Mouse (Mus musculus): ENCODE measurements around the gene Ulk4.

The Ulk4 gene

DNA sequence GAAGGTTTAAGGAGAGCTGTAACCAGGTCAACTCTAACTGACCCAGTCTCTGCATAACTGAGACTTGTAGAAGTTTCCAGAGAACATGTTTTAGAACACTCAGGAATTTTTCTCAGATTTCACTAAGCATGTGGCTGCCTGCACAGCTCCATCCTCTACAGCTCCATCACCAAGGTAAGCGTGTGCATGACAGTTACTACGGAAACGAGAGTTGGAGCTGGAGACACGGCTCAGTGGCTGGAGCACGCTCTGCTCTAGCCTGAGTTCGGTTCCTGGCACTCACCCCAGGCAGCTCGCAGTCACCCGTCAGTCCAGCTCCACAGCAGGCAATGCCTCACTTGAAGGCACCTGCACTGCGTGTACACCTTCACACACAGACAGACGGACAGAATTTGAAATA lies 175.5 kb downstream of the Ulk4 start:
- DNase-seq (ENCODE audit: low read depth), result no peak

DNA sequence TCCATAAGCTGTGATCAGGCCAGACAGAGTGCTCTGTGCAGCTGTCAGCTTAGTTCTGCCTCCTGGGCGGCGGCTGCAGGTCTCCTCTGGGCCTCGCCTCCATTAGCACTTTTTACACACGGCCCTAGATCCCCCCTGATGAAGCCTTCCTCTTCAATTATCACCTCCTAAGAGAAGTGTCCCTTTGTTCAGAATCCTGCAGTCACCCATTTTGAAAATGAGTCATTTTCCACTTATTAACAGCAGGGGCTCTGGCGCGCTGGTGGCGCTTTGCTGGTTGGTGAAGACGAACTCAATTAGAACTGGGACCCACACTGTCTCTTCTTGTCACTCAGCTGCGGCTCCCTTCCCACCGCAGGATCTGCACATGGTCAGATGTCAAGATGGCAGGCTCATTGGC lies 177.5 kb downstream of the Ulk4 start:
- DNase-seq (ENCODE audit: low read depth), result no peak

DNA sequence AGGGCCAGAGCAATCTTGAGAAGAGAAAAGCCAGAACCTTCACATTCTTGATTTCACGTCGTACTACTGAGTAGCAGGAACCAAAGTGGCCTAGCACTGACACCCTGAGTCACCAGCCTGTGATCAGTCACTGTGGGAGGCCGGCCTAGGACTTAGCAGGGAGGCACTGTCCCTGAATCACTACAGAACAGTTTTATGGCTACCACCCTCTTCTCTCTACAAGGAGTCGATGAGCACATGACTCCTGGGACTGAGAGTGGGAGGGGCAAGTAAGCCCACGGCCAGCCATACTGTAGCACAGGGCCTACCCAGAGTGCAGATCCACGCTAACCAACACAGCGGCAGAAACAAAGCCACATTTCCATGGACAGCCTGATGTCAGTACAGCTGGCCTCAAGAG lies 183.2 kb downstream of the Ulk4 start:
- DNase-seq (ENCODE audit: low read depth), result no peak

DNA sequence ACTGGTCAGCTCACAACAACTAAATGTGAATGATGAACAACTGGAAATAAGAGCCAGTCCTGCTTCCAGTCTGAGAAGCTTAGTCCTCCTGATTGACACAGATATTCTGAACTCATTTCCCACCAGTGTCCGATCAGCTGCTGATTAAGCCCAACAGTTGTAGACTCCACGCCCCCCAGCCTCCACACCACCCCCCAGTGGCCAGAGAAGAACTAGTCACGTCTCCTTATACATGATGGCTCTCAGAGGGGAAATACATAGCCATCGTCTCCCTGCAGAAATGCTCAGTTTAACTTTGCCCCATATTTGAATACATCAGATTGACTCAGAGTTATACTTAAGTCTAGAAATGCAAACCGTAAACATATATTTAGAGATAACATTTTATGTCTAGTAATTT lies 184.4 kb downstream of the Ulk4 start:
- DNase-seq (ENCODE audit: low read depth), result peak; percentile 15

DNA sequence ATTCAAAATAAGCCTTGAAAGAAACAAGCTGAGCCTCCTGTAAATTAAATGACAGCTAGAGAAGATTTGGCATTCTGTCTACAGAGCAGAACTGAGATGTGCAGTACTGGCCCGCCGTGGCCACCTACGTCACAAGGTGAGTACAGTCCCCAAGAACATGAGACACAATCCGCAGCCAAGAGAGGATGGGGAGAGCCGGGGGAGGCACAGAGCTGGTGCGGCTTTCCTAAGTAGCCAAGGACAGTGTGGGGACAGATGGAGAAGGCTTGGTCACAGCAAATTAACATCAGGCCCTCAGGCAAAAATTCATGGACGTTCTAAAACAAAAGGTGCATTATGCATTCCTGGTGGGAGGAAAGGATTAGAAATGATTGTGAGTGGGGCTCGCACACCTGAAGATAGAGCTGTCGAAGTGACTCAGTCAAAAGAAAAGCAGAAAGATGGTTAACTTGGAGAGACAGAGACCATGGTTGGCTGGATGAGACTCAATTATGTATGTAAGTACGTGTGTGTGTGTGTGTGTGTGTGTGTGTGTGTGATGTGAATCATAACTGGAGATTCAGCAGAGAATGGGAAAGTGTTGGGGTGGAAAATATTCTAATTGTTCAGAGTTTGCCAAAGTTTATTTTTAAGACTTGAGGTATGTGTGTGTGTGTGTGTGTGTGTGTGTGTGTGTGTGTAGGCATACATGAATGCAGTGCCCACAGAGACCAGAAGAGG lies 185.8 kb downstream of the Ulk4 start:
- no peak for DNase-seq (ENCODE audit: low read depth)

DNA sequence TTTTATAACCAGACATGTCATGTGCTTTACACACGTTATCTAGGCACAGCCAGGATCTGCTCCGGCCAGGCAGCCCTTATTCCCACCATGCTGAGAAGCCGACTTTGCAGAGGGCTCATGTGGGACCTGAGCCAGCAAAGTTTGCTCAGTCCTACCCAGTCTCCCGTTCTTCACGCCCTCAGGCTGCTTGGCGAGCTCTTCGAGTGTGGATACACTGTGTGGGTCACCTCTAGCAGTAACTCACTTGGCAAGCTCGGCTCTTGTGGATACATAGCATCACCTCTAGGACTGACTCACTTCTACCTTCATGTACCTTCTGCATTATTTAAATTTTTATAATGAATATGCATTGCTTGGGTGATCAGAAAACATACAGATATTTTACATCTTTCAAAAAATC lies 189.3 kb downstream of the Ulk4 start:
- DNase-seq (ENCODE audit: low read depth), result no peak

DNA sequence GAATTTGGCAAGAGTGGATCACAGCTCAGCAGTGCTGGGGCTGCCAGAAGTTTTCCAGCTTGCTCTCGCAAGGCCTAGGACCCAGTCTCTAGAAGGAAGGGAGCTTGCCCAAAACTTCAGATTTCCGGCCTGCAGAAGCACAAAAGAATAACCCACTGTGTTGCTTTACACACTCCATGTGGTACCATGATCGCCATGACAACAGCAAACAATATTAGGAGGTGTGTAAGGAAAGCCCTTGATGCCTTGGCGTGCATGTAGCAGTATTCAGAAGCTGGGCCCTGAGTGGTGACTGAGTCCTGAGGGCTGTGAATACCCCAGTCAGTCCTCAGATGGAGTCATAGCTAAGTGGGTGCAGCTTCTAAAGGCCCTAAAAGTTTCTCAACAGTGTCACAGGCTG lies 192.8 kb downstream of the Ulk4 start:
- DNase-seq (ENCODE audit: low read depth), result no peak

DNA sequence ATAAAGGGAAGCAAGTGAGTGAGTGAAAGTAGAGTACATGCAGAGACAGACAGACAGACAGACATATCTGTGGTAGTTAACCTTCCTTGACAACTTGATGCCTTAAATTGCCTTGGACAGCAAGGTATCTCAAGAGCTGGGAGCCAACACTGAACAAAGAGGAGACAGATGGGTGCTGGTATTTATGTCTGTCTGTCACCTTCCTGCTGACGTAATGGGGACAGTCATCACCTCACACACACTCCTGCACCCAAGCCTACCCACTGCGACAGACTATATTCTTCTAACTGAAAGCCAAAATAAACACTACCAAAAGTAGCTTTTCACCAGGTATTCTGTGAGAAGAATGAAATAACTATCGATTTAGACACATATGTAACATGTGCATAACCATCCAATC lies 196.2 kb downstream of the Ulk4 start:
- no peak for DNase-seq (ENCODE audit: low read depth)

DNA sequence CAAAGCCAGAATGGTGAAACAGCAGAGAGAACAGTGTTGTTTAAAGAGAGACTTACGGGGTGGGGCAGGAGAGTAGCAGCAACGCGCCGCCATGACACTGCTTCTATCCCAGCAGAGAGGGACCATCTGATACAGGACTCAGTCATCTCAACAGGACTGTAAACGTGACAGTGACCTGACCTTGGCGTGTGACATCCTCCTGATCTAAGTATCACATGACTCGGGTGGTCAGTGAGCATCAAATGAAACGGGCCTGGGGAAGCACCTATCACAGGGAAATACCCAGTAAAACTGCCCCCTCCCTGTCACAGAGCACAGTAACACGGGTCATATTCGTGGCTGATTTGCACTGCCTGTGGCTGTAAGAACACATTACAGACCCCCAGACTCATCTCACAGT lies 196.6 kb downstream of the Ulk4 start:
- DNase-seq (ENCODE audit: low read depth), result no peak

DNA sequence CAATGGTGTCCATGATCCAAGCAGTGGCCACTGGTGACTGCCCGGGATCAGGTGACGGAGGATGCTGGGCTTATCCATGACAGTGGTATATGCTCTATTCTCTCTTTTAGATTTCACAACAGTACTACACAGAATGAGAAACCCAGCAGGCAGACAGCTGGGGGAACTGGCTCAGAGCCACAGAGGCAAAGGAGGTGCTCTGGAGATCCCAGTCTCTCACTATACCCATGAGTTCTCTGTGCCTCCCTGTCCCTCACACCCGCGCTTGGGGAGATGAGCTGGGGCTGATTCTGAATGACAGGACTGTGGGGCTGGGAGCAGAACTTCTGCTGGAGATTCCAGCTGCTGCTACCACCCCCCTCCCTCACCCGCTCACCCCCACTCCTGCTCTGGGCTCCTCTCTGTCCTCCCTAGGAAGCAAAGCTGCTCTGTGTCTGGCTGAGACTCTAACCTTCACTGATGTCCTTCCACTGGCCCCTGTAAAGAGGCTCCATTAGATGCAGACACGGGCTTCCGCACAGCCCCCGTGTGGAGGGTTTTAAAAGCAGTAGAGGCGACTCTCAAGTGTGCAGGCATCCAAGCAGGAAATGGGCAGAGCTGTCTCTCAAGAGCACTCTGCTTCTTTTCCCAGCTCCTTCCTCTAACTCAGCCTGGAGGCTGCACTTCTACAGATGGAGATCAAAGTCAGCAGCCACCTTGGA lies 197.5 kb downstream of the Ulk4 start:
- no peak for DNase-seq (ENCODE audit: low read depth)

DNA sequence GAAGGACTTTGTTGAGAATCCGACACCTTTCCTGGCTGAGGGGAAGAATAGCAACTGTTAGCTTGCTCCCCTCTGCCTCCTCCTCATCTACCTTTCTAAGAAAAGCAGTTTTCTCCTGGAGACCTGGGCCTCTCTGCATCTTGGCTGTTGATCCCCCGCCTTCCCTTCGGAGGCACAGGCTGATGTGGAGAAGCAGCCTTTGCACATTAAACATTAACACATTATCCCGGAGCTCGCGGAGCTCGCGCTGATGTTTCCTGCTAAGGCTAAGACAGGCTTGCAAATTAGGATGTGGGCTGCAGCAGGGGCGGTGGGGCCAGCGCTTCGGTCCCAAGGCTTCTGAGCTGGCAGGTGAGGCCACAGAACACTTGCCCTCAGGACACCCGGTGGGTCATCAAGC lies 200.7 kb downstream of the Ulk4 start:
- no peak for DNase-seq (ENCODE audit: low read depth)

DNA sequence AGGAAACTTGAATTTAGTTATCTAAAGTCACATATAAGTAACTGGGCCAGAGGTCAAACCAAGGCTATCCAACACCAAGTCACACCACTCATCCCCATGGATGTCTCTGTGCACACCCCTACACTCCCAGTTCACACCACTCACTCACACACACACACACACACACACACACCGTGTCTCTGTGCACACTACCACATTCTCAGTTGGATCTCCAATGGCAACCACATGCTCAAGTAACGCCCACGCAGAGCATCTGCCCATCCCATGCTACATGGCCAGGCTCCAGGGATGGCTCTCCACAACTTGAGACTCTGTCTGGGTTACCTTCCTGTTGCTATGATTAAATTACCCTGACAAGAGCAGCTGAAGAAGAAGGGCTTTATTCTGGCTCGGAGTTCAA lies 201.8 kb downstream of the Ulk4 start:
- DNase-seq (ENCODE audit: low read depth), result no peak

DNA sequence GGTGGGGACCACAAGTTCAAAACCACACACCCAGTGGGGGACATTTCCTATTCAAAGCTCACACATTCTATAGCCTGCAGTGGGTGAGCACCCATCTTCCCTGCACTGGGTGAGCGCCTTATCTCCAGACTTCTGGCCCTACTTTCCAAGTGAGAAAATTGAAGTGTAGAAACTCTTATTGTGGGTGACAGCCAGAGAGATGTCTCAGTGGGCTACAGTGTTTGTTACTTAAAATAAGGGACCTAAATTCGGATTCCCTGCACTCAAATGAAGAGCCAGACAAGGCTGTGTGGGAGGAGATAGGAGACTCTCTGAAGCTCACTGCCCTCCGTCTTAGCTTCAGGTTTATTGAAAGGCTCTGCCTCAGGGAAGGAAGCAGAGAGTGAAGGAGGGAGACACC lies 202.3 kb downstream of the Ulk4 start:
- DNase-seq (ENCODE audit: low read depth), result no peak

DNA sequence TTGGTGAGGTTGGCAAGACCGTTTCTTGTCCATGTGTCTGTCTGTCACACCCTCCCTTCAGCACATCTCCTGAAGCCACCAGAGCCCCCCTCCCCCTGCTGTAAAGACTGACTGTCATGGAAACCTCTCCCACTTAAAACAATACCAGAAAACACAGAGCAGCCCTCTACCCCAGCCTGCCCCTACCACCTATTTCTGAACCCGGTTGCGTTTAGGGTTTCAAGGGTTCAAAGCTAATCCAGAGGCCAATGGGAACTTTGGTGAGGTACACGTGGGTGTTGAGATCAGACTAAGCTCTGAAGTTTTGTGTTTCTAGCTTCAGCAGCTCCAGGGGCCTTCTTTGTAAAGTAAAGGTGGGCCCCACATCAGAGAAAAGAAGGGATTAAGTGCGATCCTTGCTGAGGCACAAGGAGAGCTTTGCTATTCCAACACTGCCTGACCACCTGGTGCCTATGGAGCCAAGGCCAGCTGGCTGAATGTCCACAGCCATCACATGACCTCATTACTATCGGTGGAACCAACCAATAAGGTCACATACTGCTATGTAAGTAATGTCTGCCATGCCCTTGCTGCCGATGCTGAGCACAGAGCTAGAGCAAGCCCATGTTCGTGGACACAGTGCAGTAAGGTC lies 204.8 kb downstream of the Ulk4 start:
- DNase-seq (ENCODE audit: low read depth), result no peak

DNA sequence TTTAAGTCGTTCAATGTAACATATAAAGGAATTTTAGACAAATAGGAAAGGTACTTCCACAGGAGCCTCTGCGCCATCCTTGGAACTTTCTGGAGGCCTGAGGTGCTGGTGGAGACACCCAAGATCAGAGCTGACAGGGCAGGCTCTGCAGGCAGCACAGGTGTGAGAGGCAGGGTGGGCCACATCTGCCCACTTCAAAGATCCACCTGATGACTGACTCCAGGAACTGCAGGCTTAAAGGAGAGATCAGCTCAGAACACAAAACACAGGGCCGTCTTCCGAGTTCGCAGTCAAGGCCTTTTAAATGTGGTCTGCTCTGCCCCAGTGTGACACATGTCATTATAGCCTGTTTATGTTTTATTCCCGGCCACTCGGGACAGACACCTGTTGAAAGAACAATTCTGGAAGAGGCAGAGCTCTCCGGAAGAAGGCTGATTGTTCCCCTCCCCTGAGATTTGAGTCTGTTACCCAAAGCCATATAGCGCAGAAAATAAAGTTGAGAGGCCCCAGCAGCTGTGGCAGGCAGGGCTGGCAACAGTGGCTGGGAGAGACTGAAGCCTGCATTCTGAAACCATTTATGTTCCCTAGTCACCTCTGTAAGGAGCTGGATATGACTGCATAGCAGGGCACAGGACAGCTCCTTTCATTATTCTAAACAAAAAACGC lies 205.4 kb downstream of the Ulk4 start:
- DNase-seq (ENCODE audit: low read depth), result no peak

DNA sequence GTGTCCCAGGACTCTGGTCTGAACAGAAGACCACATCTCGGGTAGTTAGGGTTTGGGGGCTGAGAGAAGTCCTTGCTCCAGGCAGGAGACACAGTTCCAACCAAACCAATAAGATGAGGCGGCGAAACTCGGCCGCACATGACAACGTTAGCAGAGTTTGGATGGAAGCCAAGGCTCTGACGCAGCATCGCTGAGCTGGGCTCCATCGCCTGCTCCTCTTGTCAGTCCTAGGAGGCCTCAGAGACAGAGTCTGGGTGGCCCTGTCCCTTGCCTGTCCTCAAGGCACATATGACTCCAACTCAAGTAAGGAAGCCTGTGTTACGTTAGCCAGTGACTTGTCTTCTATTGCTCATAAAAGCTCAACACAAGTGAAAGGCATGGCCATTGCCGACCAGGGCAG lies 205.9 kb downstream of the Ulk4 start:
- DNase-seq (ENCODE audit: low read depth), result no peak

DNA sequence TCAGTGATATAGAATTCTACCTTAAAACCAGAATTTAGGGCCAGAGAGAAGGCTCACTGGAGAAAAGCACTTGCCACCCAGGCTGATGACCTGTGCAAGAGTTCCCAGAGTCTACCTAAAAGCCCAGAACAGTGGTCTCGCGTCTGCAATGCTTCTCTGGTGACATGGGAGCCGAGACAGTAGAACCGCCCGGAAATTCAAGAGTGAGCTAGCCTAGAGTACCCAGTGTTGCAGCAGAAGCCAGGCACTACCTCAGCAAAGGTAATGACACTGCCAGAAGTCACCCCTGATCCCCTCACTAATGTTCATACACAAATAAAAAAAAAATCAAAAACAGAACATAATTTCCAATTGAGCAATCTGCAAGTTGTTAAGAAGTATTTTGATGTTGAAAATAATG lies 208.9 kb downstream of the Ulk4 start:
- DNase-seq (ENCODE audit: low read depth), result no peak

DNA sequence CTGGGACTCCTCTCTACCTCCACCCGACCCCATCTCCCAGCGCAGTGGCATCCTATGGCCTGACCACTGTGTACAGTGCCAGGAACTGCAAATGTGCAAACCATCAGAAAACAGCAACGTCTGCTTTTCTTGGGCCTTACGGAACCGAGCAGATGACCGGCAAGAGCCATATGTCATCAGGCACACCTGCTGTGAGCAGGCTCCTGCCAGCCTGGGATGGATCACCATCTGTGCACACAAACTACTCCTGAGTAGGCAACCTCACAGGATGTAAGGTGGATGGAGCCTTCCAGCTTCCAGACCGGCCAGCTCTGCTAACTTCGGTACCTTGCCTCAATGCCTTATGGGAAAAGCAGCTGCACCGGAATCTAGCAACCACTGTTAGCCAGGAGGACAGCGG lies 210.0 kb downstream of the Ulk4 start:
- no peak for DNase-seq (ENCODE audit: low read depth)

DNA sequence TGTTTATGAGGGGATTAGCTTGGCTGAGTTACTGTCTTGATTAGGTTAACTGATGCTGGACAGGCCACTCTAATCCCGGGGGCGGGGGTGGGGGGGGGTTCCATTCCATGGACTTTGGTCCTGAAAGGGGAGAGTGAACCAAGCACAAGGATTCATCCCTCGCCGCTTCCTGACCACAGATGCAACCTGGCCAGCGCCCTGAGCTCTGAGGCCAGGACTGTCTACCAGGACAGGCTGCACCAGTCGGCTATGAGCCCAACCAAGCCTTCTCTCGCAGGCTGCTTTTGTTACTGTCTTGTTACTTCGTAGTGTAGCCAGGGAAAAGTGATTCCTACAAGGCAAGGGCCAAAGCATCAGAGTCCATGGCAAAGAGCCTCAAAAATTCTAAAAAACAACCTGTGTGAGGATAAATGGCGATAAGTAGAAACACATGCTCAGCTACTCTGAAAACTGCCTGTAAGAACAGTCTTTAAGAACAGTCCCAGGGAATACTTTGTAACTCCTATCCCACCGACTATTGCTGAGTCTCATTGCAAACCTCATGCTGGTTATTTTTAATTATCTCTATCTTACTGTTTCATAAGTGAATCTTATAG lies 211.5 kb downstream of the Ulk4 start:
- no peak for DNase-seq (ENCODE audit: low read depth)

DNA sequence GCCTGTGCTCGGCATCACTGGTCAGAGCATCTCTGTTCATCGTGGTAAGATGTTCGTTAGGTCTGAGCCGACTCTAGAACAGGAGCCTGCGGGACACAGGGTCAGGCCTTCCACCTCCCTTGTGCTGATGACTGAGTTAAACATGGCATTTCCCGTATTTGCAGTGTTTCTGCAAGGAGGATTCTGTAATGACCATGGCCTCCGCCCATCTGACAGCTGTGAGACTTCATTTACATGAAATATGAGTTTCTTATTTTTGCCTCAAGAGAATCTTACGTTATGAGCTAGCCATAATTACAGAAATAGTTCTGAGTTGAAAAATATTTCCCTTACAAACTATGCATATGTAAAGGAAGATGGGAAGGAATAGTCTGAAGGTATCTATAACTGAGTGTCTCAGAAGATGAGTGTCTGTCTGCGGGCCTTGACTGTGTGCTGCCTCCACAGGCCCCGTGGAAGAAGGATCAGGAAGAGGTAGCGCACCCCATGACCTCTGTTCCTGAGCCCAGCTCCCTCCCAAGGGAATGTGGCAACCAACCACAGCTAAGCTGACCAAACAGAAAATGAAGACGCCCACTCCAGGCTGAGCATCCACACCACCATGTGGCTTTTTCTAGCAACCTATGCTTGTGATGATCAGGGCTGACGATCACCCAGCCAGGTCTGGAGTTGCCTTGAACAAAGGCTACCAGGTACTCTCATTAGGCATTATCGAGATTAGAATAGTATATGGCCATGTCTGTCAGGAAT lies 212.2 kb downstream of the Ulk4 start:
- no peak for DNase-seq (ENCODE audit: low read depth)

DNA sequence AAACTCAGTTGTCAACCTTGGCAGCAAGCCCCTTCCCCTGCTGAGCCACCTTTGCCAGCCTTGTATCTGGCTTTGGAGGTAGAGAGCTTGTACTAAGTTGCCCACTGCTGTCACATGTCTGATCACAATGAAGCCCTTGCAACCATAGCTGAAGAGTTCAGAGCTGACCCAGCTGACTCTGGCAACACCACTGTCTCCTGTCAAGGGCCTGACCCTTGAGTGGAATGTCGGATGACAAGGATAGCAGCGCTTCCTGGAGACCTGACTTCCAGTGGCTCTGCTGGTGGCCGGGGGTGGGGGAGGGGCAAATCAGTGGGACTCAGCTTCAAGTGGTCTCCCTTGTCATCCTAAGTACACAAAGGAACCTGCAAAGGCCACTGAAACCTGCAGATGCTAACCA lies 214.3 kb downstream of the Ulk4 start:
- no peak for DNase-seq (ENCODE audit: low read depth)

Data from 416B (cell line).